Mouse (Mus musculus) hindbrain, embryonic 13.5 days (tissue): ENCODE data around the gene Lcn5. TPM values are rescaled to one million over a fixed set of nuclear protein-coding genes. Genes with fewer than 3 reads are reported as not detected.
"Not testable (repeated sequence)": the region's sequence is repeated elsewhere in the genome, so short reads cannot be mapped to it uniquely, and the experiment has no call there.

Experiments used
- ATAC-seq: fragments of 200-750 bp; cut with Nextera tagmentation; 2 replicates; pipeline ENCODE4 v1.8.0; 2017; ENCODE audit warnings: moderate TSS enrichment; ENCODE audit not compliant: low FRiP score
- H3K27ac ChIP-seq: fragments of 300-500 bp; sonication (generic); 2 replicates; pipeline ENCODE4 v1.5.1; 2015; ENCODE audit warnings: inconsistent platforms, mild to moderate bottlenecking, moderate library complexity
- H3K27me3 ChIP-seq: fragments of 300-500 bp; sonication (generic); 2 replicates; pipeline ENCODE4 v1.6.1; 2015; ENCODE audit warnings: mild to moderate bottlenecking, inconsistent platforms
- H3K36me3 ChIP-seq: fragments of 300-500 bp; sonication (generic); 2 replicates; pipeline ENCODE4 v1.6.1; 2015; ENCODE audit warnings: mild to moderate bottlenecking, inconsistent platforms
- H3K4me1 ChIP-seq: fragments of 300-500 bp; sonication (generic); replicated peaks from 2 replicates; pipeline ENCODE4 v1.6.1; 2015; ENCODE audit warnings: inconsistent platforms
- H3K4me2 ChIP-seq: fragments of 300-500 bp; sonication (generic); 2 replicates; pipeline ENCODE4 v1.6.1; 2015; ENCODE audit warnings: inconsistent platforms, mild to moderate bottlenecking, moderate library complexity
- H3K4me3 ChIP-seq: fragments of 300-500 bp; sonication (generic); 2 replicates; pipeline ENCODE4 v1.5.1; 2015; ENCODE audit warnings: mild to moderate bottlenecking, inconsistent platforms
- H3K9ac ChIP-seq: fragments of 300-500 bp; sonication (generic); 2 replicates; pipeline ENCODE4 v1.6.1; 2015; ENCODE audit warnings: mild to moderate bottlenecking, inconsistent platforms
- H3K9me3 ChIP-seq: fragments of 300-500 bp; sonication (generic); 2 replicates; pipeline ENCODE4 v1.6.1; 2016; ENCODE audit warnings: inconsistent platforms
- WGBS: fragments of 180-500 bp; shearing (Covaris S2); methylation state at CpG from one replicate; pipeline ENCODE4 v1.1.7; 2015; 5-methylcytosine and 5-hydroxymethylcytosine counted together
- polyA plus RNA-seq: library from polyadenylated mRNA; unstranded; fragments of >200 nt; fragmentation: Nextera tagmentation; extraction: Ambion mirVana; gene quantifications from 2 replicates; pipeline ENCODE4 v1.2.1, GENCODE M21; 2015

The Lcn5 gene
- polyA plus RNA-seq, 1 experiment from 2014 or later, result not detected

DNA sequence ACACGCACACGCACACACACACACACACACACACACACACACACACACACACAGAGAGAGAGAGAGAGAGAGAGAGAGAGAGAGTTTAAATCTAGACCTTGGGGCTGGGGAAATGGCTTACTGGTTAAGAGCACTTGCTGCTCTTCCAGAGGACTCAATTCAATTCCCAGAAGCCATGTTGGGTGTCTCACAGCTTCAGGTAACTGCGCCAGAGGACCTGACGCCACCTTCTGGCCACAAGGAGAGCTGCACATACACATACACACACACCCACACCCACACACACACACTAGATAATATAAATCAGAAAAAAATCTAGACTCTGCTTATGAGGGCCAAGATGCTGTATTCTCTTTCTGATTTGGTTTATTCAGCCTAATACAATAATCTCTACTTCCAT, 29.2 kb downstream of the Lcn5 start:
- H3K4me2 ChIP-seq, result no peak overlapping the region
- no peak for ATAC-seq
- H3K27me3 ChIP-seq, result 0 out of 2 replicates have a peak, but pooled peaks cover 2% of the 10 kb centered on the region
- no peaks in the 10 kb centered on the region for H3K9me3 ChIP-seq
- no peaks in the 10 kb centered on the region for H3K36me3 ChIP-seq
- no peaks in the 10 kb centered on the region for H3K4me1 ChIP-seq
- WGBS, result 73% methylated on average over 4 of the region's 4 CpGs
- no peak overlapping the region for H3K27ac ChIP-seq
- no peak overlapping the region for H3K9ac ChIP-seq
- H3K4me3 ChIP-seq, result no peak overlapping the region

DNA sequence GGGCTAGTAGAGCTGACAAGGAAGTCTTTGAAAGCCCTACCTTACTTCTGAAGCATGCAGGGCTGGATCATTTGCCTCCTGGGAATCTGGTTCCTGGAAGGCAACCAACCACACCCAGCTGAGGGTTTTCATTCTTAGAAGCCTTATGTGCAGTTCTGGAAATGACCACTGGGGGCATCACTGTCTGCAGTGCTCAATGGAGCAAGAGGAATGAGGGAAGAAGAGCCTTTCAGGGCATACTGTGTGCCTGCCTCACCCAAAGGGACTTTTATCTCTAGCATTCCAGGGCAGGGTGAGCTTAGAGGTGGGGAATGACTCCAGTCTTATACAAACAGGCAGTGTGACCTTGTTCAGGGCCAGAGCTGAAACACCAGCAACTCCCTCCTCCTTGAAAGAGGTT, 36.9 kb downstream of the Lcn5 start:
- Histone ChIP-seq H3K4me2 (no peak overlapping the region), H3K27ac (no peak overlapping the region), H3K9ac (no peak overlapping the region), H3K4me3 (no peak overlapping the region), H3K4me1 (no peaks in the 10 kb centered on the region), H3K36me3 (no peaks in the 10 kb centered on the region), H3K27me3 (no peaks in the 10 kb centered on the region), H3K9me3 (no peaks in the 10 kb centered on the region)
- no peak for ATAC-seq

DNA sequence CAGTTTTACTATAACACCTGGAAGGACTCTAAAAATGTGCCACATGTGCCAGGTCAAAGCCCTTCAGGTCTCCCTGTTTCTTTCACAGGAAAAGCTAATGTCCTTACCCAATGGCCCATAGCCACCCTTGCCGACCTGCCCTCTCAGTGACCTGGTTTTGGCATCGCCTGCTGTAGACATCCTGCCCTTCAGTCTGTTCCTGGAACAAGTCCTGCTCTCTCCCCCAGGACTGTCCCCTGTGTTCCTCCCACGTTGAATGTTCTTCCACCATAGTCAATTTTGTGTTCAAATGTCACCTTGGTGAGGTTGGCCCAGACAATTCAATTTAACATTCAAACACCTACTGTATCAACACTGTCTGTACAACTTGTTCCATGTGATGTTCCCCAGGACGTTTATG, 39.2 kb downstream of the Lcn5 start:
- H3K27ac ChIP-seq, result no peak overlapping the region
- H3K9ac ChIP-seq, result no peak overlapping the region
- no peaks in the 10 kb centered on the region for H3K36me3 ChIP-seq
- no peak for ATAC-seq
- no peaks in the 10 kb centered on the region for H3K4me1 ChIP-seq
- no peak overlapping the region for H3K4me3 ChIP-seq
- H3K9me3 ChIP-seq, result no peaks in the 10 kb centered on the region
- no peak overlapping the region for H3K4me2 ChIP-seq
- no peaks in the 10 kb centered on the region for H3K27me3 ChIP-seq
- WGBS, result 72% methylated on average over 4 of the region's 4 CpGs

DNA sequence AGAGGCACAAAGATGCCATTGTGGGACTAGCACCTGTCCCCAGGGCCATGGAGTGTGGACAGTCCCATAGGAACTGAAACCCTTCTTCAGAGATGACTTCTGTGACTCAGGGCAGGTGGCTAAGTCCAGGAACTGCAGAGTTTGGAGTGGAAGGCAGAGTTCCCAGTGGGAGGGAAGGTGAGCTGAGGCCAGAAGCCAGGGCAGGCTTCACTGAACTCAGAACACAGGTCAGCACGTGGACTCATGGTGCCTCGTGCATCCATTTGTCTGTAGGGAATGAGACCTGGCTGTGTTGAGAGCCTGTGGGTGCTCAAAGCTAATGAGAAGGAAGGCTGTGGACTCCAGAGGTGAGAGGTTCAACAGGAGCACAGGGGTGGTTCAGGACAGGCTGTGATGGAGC, 40.9 kb downstream of the Lcn5 start:
- no peaks in the 10 kb centered on the region for H3K9me3 ChIP-seq

DNA sequence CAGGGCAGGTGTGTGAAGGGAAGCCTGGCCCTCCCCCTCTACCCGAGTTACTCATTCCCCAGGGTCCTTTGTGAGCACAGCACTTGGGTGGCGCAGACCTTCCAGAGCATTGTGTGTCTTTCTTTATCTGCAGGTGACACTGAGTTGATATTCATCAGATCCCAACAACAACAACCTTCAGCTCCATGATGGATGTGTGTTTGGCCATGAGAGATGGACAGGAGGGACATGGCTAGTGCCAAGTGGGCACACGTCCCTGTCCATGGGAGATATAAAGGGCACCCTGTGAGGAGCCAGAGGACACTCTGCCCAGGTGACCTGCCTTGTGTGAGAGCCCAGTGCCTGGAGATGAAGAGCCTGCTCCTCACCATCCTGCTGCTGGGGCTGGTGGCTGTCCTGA, 42.0 kb downstream of the Lcn5 start, which contains the start of gene Obp2a:
TSS of gene Obp2a (plus strand) at position 301 of the 400 bp plus-strand sequence.
- not testable (repeated sequence) for H3K36me3 ChIP-seq, H3K27ac ChIP-seq, H3K4me1 ChIP-seq, ATAC-seq, H3K27me3 ChIP-seq, H3K4me3 ChIP-seq, H3K9me3 ChIP-seq, H3K9ac ChIP-seq, H3K4me2 ChIP-seq
- 71% methylated on average over 3 of the region's 3 CpGs for WGBS

More for the DNA sequence above, 40.9 kb downstream of the Lcn5 start:
- H3K4me3 ChIP-seq, result no peak overlapping the region
- no peak for ATAC-seq
- 89% methylated on average over 2 of the region's 2 CpGs for WGBS
- no peaks in the 10 kb centered on the region for H3K4me1 ChIP-seq
- H3K27ac ChIP-seq, result no peak overlapping the region
- H3K27me3 ChIP-seq, result no peaks in the 10 kb centered on the region
- H3K9ac ChIP-seq, result no peak overlapping the region
- no peak overlapping the region for H3K4me2 ChIP-seq
- no peaks in the 10 kb centered on the region for H3K36me3 ChIP-seq

DNA sequence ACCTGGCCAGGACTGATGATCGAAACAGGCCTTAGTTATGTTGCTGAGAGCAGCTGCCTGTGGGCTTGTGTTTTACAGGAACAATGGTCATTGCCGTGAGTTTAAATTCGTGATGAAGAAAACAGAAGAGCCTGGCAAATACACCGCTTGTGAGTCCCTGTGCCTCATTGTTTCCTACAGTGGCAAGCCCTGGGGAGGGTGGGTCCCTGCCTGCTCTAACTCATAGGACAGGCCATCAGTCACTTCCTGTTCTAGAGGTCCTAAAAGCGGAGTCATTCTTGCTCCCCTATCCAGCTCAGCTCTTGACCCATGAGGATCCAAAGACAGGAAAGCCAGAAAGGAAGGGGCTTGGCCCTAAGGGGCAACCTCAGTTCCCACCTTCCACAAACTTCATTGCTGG, 43.2 kb downstream of the Lcn5 start:
- Histone ChIP-seq H3K9me3 (no peaks in the 10 kb centered on the region), H3K36me3 (no peaks in the 10 kb centered on the region), H3K27me3 (no peaks in the 10 kb centered on the region), H3K4me3 (no peak overlapping the region), H3K4me2 (no peak overlapping the region), H3K4me1 (no peaks in the 10 kb centered on the region), H3K9ac (no peak overlapping the region), H3K27ac (no peak overlapping the region)
- WGBS, result 85% methylated on average over 5 of the region's 5 CpGs
- ATAC-seq, result no peak

DNA sequence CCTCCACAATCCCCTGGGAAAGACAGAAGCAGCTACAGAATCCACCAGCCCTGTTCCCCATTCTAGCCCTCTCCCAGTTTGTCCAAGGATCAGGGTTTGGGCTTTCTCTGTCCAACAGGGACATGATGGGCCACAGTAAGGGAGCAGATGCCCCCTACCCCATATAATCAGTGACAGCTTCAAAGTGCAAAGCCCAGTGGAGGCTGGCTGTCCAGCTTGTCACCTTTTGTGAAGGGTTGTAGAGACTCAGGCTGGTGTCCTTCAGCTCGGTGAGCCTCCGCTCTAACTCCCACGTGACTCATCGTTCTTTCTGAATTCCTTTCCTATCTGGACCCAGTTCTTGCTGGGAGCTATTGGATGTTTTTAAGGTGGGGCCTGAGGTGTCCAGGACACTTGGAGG, 46.0 kb downstream of the Lcn5 start:
- Histone ChIP-seq H3K4me3 (no peak overlapping the region), H3K4me2 (no peak overlapping the region), H3K36me3 (no peaks in the 10 kb centered on the region), H3K9ac (no peak overlapping the region), H3K27me3 (no peaks in the 10 kb centered on the region), H3K9me3 (no peaks in the 10 kb centered on the region), H3K27ac (no peak overlapping the region), H3K4me1 (peaks cover 11% of the 10 kb centered on the region)
- 85% methylated on average over 4 of the region's 4 CpGs for WGBS
- no peak for ATAC-seq

DNA sequence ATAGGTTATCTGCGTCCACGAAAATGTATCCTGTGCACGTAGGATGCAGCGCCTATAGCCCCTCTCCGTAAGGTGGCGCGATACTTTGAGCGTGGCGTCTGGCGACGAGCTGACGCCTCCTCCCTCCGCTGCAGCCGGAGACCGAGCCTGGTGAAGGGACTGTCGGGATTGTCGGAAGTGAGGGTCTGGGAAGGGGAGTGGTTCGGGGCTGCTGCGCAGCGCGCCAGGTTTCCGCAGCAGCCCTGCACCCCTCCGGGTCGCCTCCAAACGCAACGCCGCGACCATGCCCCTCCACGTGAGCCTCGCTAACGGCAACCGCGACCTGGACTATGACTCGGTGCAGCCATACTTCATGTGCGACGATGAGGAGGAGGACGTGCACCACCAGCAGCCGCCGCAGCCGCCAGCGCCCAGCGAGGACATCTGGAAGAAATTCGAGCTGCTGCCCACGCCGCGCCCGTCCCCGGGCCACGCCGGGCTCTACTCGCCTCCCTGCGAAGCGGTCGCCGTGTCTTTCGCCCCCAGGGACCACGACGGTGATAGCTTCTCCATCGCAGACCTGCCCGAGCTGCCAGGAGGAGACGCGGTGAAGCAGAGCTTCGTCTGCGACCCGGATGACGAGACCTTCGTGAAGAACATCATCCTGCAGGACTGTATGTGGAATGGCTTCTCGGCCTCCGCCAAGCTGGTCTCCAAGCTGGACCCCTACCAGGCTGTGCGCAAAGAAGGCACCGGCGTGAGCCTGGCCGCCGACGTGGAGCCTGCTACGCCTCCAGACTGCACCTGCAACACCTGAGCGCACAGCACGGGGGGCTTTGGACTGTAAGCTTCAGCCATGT, 49.1 kb downstream of the Lcn5 start, which contains the start of gene Bmyc:
TSS of gene Bmyc (plus strand) at position 97 of the 839 bp plus-strand sequence.
- Histone ChIP-seq H3K9ac (peak within 1 kb of the TSS; percentile 90), H3K4me1 (peaks cover 21% of the 10 kb centered on the region), H3K9me3 (no peaks in the 10 kb centered on the region), H3K36me3 (no peaks in the 10 kb centered on the region), H3K4me2 (peak within 1 kb of the TSS; percentile 84), H3K4me3 (peak within 1 kb of the TSS; percentile 77), H3K27me3 (no peaks in the 10 kb centered on the region), H3K27ac (peak within 1 kb of the TSS; percentile 92)
- under 1% methylated on average over 72 of the region's 78 CpGs for WGBS
- ATAC-seq, result peak; percentile 95

DNA sequence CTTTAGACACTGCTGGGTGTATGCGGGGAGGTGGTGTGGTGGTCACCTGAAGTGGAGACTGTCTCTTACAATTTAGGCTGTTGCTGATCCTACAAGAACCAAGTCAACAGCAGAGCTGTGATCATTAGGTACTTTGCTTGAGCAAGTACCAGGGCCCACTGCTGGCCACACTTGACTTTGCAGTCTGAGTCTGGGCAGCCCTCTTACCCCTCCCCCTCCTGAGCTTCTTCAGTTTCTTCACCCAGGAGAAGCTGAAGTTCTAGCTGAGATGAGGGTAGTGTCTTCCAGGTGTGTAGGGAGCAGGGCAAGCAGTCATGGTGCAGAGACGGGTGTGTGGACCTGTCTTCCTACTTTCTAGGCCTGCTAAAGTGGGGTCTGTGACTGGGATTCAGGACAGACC, 50.4 kb downstream of the Lcn5 start:
- ATAC-seq, result no peak
- H3K9me3 ChIP-seq, result no peaks in the 10 kb centered on the region
- H3K4me2 ChIP-seq, result peak overlapping the region; percentile 84
- peaks cover 21% of the 10 kb centered on the region for H3K4me1 ChIP-seq
- H3K4me3 ChIP-seq, result peak overlapping the region; percentile 27
- H3K36me3 ChIP-seq, result no peaks in the 10 kb centered on the region
- no peaks in the 10 kb centered on the region for H3K27me3 ChIP-seq
- 78% methylated on average over 2 of the region's 2 CpGs for WGBS
- H3K27ac ChIP-seq, result no peak overlapping the region
- peak overlapping the region; percentile 51; the same call in 1 of the 2 replicates for H3K9ac ChIP-seq

DNA sequence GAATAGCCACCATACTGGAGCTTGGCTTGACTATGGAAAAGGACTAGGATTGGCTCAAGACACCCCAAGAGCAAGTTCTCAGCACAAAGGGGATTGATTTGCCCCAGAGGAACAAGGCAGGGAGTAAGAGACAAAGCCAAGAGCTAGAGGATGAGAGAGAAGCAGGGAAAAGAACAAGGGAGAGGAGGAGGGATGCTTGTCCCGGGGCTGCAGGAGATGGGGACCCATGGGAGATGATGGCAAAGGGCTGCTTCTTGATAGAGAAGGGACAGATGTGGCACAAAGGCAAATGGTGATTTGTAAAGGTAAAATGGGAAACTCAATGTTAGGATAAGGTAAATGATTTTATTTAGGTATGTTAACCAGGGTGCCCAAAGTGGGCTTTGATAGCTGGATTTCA, 51.3 kb downstream of the Lcn5 start:
- not testable (repeated sequence) for ATAC-seq, H3K27me3 ChIP-seq, H3K27ac ChIP-seq, H3K36me3 ChIP-seq, H3K9me3 ChIP-seq
- WGBS, result 81% methylated on average over 1 of the region's 1 CpGs
- peaks cover 21% of the 10 kb centered on the region for H3K4me1 ChIP-seq
- H3K9ac ChIP-seq, result peak overlapping the region; percentile 51; the same call in 1 of the 2 replicates
- H3K4me3 ChIP-seq, result peak overlapping the region; percentile 27; the same call in 1 of the 2 replicates
- peak overlapping the region; percentile 84; the same call in 1 of the 2 replicates for H3K4me2 ChIP-seq

DNA sequence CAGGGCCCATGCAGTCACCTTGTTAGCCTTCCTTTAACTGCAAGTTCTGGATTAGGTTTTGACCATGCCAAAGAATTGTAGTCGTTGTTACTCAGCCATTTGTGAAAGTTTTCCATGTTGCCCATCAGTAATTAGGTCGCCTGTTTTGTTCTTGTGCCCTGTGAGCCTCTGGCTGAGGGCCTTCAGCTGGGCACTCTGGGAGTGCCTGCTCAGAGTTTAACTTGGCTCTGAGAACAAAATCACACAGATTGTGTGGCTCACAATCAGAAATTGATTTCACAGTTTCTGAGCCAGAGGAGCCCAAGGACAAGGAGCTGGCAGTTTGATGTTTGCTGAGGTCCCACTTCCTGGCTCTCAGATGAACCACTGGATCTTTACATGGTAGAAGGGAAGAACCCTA, 52.0 kb downstream of the Lcn5 start:
- not testable (repeated sequence) for H3K9ac ChIP-seq, H3K9me3 ChIP-seq, ATAC-seq, H3K27ac ChIP-seq, H3K4me2 ChIP-seq, H3K36me3 ChIP-seq, H3K27me3 ChIP-seq, H3K4me3 ChIP-seq
- H3K4me1 ChIP-seq, result peaks cover 21% of the 10 kb centered on the region
- WGBS, result 76% methylated on average over 2 of the region's 2 CpGs
